ENCODE assay signal across 12 mouse cellular contexts in genomic region chr12:69186811-69187471, GRCm38 (mm10). TPM values are rescaled to one million over a fixed set of nuclear protein-coding genes. Genes with fewer than 3 reads are reported as not detected.
DNase-seq lines count a peak whose midpoint lies in the region; ATAC-seq and TF ChIP-seq lines count a peak whose summit lies in the region.
"Had no signal": no experiment of that assay in that cellular context is flagged by ENCODE, and none has a peak within 500 bp of the region (broad histone marks: within the 10 kb centered on the region; RNA-seq: fewer than 3 reads in every experiment).

No protein-coding gene starts in this region.

- TF ChIP-seq POLR2A in bone marrow macrophage, adult 2 months (IDR thresholded peaks at IDR 0.05; ENCODE audit: borderline replicate concordance, low read depth, low read length), result no peak

- no peak overlapping the region for H3K4me3 ChIP-seq in heart, postnatal 0 days (ENCODE audit: low read depth, low read length)
- H3K4me3 ChIP-seq in bone marrow macrophage, adult 2 months (ENCODE audit: insufficient read depth, low read length), result 0 out of 2 replicates have a peak overlapping the region, but pooled peaks have one; percentile 1
- H3K4me3 ChIP-seq in liver, embryonic 15.5 days (replicated peaks), result peak overlapping the region; percentile 18
- H3K4me3 ChIP-seq: embryonic facial prominence, embryonic 12.5 days; heart, adult 2 months had no signal

- 50% methylated on average over 5 of the region's 5 CpGs for WGBS in heart, postnatal 0 days
- WGBS in liver, embryonic 15.5 days (ENCODE audit: insufficient replicate concordance), result 57% methylated on average over 5 of the region's 5 CpGs

- DNase-seq in heart, postnatal 0 days (ENCODE audit: low spot score), result no peak
- DNase-seq in heart, postnatal 10 days, result no peak
- peak; percentile 61 for DNase-seq in kidney, adult 11 months
- no peak for DNase-seq in gastrocnemius, postnatal 14 days
- DNase-seq in left cerebral cortex, adult 8-10 months (ENCODE audit: low spot score in 2 of 2), result no peak
- no peak for DNase-seq in urinary bladder, postnatal 14 days (ENCODE audit: low spot score)
- DNase-seq: heart, adult 2 months; right cerebral cortex, postnatal 14 days; thymus, postnatal 25 days had no signal

- TF ChIP-seq EP300 in heart, postnatal 0 days (IDR thresholded peaks at IDR 0.05; ENCODE audit: low read depth), result no peak

- peaks cover 21% of the 10 kb centered on the region for H3K4me1 ChIP-seq in heart, postnatal 0 days (ENCODE audit: control insufficient read depth, insufficient read depth)
- H3K4me1 ChIP-seq in bone marrow macrophage, adult 2 months (ENCODE audit: control insufficient read depth, insufficient read depth, low read length), result peaks cover 7% of the 10 kb centered on the region
- peaks cover 34% of the 10 kb centered on the region for H3K4me1 ChIP-seq in liver, embryonic 15.5 days (replicated peaks)

- H3K27me3 ChIP-seq in heart, postnatal 0 days (ENCODE audit: control insufficient read depth, insufficient read depth, low read length), result no peaks in the 10 kb centered on the region
- no peaks in the 10 kb centered on the region for H3K27me3 ChIP-seq in liver, embryonic 15.5 days
- H3K27me3 ChIP-seq: embryonic facial prominence, embryonic 12.5 days had no signal

- H3K9ac ChIP-seq in heart, postnatal 0 days (replicated peaks; ENCODE audit: low read depth, low read length), result no peak overlapping the region
- H3K9ac ChIP-seq in liver, embryonic 15.5 days, result no peak overlapping the region
- H3K9ac ChIP-seq: embryonic facial prominence, embryonic 12.5 days had no signal

- TF ChIP-seq CTCF in heart, postnatal 0 days (IDR thresholded peaks at IDR 0.05; ENCODE audit: low read depth), result no peak
- TF ChIP-seq CTCF in bone marrow macrophage, adult 2 months (IDR thresholded peaks at IDR 0.05; ENCODE audit: low read depth, low read length), result no peak

- no peak overlapping the region for H3K4me2 ChIP-seq in heart, postnatal 0 days (ENCODE audit: low read depth, low read length)
- H3K4me2 ChIP-seq in liver, embryonic 15.5 days, result peak overlapping the region; percentile 39
- H3K4me2 ChIP-seq: embryonic facial prominence, embryonic 12.5 days had no signal

- ATAC-seq in heart, postnatal 0 days (ENCODE audit: insufficient read depth, low read depth), result no peak
- ATAC-seq in liver, embryonic 15.5 days (ENCODE audit: insufficient read depth), result no peak

- H3K9me3 ChIP-seq in heart, postnatal 0 days (replicated peaks; ENCODE audit: control insufficient read depth, low read length), result no peaks in the 10 kb centered on the region
- no peaks in the 10 kb centered on the region for H3K9me3 ChIP-seq in liver, embryonic 15.5 days (replicated peaks)
- H3K9me3 ChIP-seq: embryonic facial prominence, embryonic 12.5 days had no signal

- H3K36me3 ChIP-seq in heart, postnatal 0 days (replicated peaks; ENCODE audit: control insufficient read depth, insufficient read depth, low read length), result peaks cover 22% of the 10 kb centered on the region; the same call in 1 of the 2 replicates
- peaks cover 53% of the 10 kb centered on the region for H3K36me3 ChIP-seq in liver, embryonic 15.5 days (replicated peaks)

- 0 out of 2 replicates have a peak overlapping the region, but pooled peaks have one; percentile 20 for H3K27ac ChIP-seq in heart, postnatal 0 days (ENCODE audit: low read depth)
- H3K27ac ChIP-seq in bone marrow macrophage, adult 2 months (ENCODE audit: insufficient read depth, low read depth, low read length), result no peak overlapping the region
- peak overlapping the region; percentile 57 for H3K27ac ChIP-seq in liver, embryonic 15.5 days (replicated peaks)
- H3K27ac ChIP-seq: embryonic facial prominence, embryonic 12.5 days; heart, adult 2 months had no signal

- intact Hi-C loops in heart, postnatal 10 days (cut with DNase I), result no loop called here
- intact Hi-C loops in gastrocnemius, postnatal 14 days (cut with DNase I; ENCODE audit: low total_unique reads), result loop anchor here (10.0 kb wide), 1 partner anchor 408 kb away; no protein-coding TSS in a partner anchor

RNA-seq across cellular contexts. Expression of gene Mgat2, which starts 3.0 kb away (rescaled TPM):
- 43.1 and 55.0 TPM in 2 replicates for total RNA-seq in heart, postnatal 0 days (2014; rRNA removed; ENCODE audit: low replicate concordance)
- 28.2 and 29.9 TPM in 2 replicates for polyA plus RNA-seq in heart, postnatal 0 days (2015; fragmentation: Nextera tagmentation; extraction: Ambion mirVana)
- 10 to 100 TPM; 27.8 to 32.4 TPM for total RNA-seq in heart, postnatal 10 days (2021)
- 58.3 and 60.4 TPM in 2 replicates for polyA plus RNA-seq in bone marrow macrophage, adult 2 months (2012; ENCODE audit: insufficient read depth, insufficient read length, missing spikeins)
- polyA plus RNA-seq in liver, embryonic 15.5 days (2015; fragmentation: Nextera tagmentation; extraction: Ambion mirVana), result 25.8 and 26.7 TPM in 2 replicates
- total RNA-seq in gastrocnemius, postnatal 14 days (2021), result 10 to 100 TPM; 11.7 to 16.1 TPM
- total RNA-seq in left cerebral cortex, adult 8-10 months (2022), result 10 to 100 TPM; 27.6 to 29.7 (median 28.7) TPM

RNA-seq across cellular contexts. Expression of gene Rpl36al, which starts 3.1 kb away (rescaled TPM):
- total RNA-seq in heart, postnatal 0 days (2014; rRNA removed; ENCODE audit: low replicate concordance), result 57.0 and 86.3 TPM in 2 replicates
- polyA plus RNA-seq in heart, postnatal 0 days (2015; fragmentation: Nextera tagmentation; extraction: Ambion mirVana), result 502 and 513 TPM in 2 replicates
- total RNA-seq in heart, postnatal 10 days (2021), result 100 to 1,000 TPM; 259 to 277 TPM
- polyA plus RNA-seq in bone marrow macrophage, adult 2 months (2012; ENCODE audit: insufficient read depth, insufficient read length, missing spikeins), result 390 and 430 TPM in 2 replicates
- 349 and 436 TPM in 2 replicates for polyA plus RNA-seq in liver, embryonic 15.5 days (2015; fragmentation: Nextera tagmentation; extraction: Ambion mirVana)
- total RNA-seq in gastrocnemius, postnatal 14 days (2021), result 100 to 1,000 TPM; 324 to 375 TPM
- 100 to 1,000 TPM; 175 to 204 (median 181) TPM for total RNA-seq in left cerebral cortex, adult 8-10 months (2022)

RNA-seq across cellular contexts. Expression of gene Gm49383, which starts 10.0 kb away (rescaled TPM):
- total RNA-seq in heart, postnatal 0 days (2014; rRNA removed; ENCODE audit: low replicate concordance), result 6.3 and 13.1 TPM in 2 replicates
- polyA plus RNA-seq in heart, postnatal 0 days (2015; fragmentation: Nextera tagmentation; extraction: Ambion mirVana), result 7.9 and 8.6 TPM in 2 replicates
- total RNA-seq in heart, postnatal 10 days (2021), result 1 to 10 TPM; 4.9 to 6.6 TPM
- polyA plus RNA-seq in bone marrow macrophage, adult 2 months (2012; ENCODE audit: insufficient read depth, insufficient read length, missing spikeins), result 3.6 and 4.5 TPM in 2 replicates
- 17.9 and 18.8 TPM in 2 replicates for polyA plus RNA-seq in liver, embryonic 15.5 days (2015; fragmentation: Nextera tagmentation; extraction: Ambion mirVana)
- 1 to 10 TPM; 1.5 to 2.8 TPM for total RNA-seq in gastrocnemius, postnatal 14 days (2021)
- total RNA-seq in left cerebral cortex, adult 8-10 months (2022), result 1 to 10 TPM; 4.7 to 5.8 (median 5.3) TPM

RNA-seq across cellular contexts. Expression of gene Dnaaf2, which starts 11.3 kb away (rescaled TPM):
- total RNA-seq in heart, postnatal 0 days (2014; rRNA removed; ENCODE audit: low replicate concordance), result 1.8 and 3.7 TPM in 2 replicates
- polyA plus RNA-seq in heart, postnatal 0 days (2015; fragmentation: Nextera tagmentation; extraction: Ambion mirVana), result 3.8 and 4.8 TPM in 2 replicates
- total RNA-seq in heart, postnatal 10 days (2021), result 1 to 10 TPM in 1 of 2 experiments, under 1 TPM in 1; 0.57 to 1.2 TPM
- polyA plus RNA-seq in bone marrow macrophage, adult 2 months (2012; ENCODE audit: insufficient read depth, insufficient read length, missing spikeins), result 1.6 and 2.1 TPM in 2 replicates
- polyA plus RNA-seq in liver, embryonic 15.5 days (2015; fragmentation: Nextera tagmentation; extraction: Ambion mirVana), result 5.0 and 5.3 TPM in 2 replicates
- under 1 TPM; 0.24 to 0.66 TPM for total RNA-seq in gastrocnemius, postnatal 14 days (2021)
- 1 to 10 TPM; 1.3 to 1.7 (median 1.5) TPM for total RNA-seq in left cerebral cortex, adult 8-10 months (2022)

RNA-seq across cellular contexts. Expression of gene Gm49384, which starts 17.1 kb away (rescaled TPM):
- 0.46 and 7.1 TPM in 2 replicates for total RNA-seq in heart, postnatal 0 days (2014; rRNA removed; ENCODE audit: low replicate concordance)
- polyA plus RNA-seq in heart, postnatal 0 days (2015; fragmentation: Nextera tagmentation; extraction: Ambion mirVana), result 5.5 and 6.1 TPM in 2 replicates
- total RNA-seq in heart, postnatal 10 days (2021), result 1 to 10 TPM; 5.9 to 6.2 TPM
- polyA plus RNA-seq in bone marrow macrophage, adult 2 months (2012; ENCODE audit: insufficient read depth, insufficient read length, missing spikeins), result 10.5 and 10.6 TPM in 2 replicates
- polyA plus RNA-seq in liver, embryonic 15.5 days (2015; fragmentation: Nextera tagmentation; extraction: Ambion mirVana), result 16.7 and 17.5 TPM in 2 replicates
- total RNA-seq in gastrocnemius, postnatal 14 days (2021), result 1 to 10 TPM; 1.4 to 2.0 TPM
- total RNA-seq in left cerebral cortex, adult 8-10 months (2022), result 1 to 10 TPM; 2.9 to 5.0 (median 4.1) TPM
- polyA plus RNA-seq: heart, adult 2 months had no signal
